Mouse (Mus musculus): Measurements from ENCODE around the gene Rom1.
A peak's percentile ranks its signal among the peaks of the same experiment; 100 is the strongest.
"Not testable (repeated sequence)": the region's sequence is repeated elsewhere in the genome, so short reads cannot be mapped to it uniquely, and the experiment has no call there.

Gene Rom1

GRCm38 (mm10) chr19:8929224-8930088 is at the start of gene Rom1, which contains the start of gene Eml3:
Rom1 (minus strand) TSS chr19:8929356.
Eml3 (plus strand) TSS chr19:8929552.
- DNase-seq (ENCODE audit: low read depth): peak; percentile 56

- DNase-seq (ENCODE audit: low read depth): peak; percentile 85
Measured at GRCm38 (mm10) chr19:8976535-8976934, 47.4 kb upstream of the Rom1 start.

GRCm38 (mm10) chr19:8975491-8975890 is 46.3 kb upstream of the Rom1 start:
- no peak for DNase-seq (ENCODE audit: low read depth)

- no peak for DNase-seq (ENCODE audit: low read depth)
Measured at GRCm38 (mm10) chr19:8974638-8975037, 45.5 kb upstream of the Rom1 start.

DNA sequence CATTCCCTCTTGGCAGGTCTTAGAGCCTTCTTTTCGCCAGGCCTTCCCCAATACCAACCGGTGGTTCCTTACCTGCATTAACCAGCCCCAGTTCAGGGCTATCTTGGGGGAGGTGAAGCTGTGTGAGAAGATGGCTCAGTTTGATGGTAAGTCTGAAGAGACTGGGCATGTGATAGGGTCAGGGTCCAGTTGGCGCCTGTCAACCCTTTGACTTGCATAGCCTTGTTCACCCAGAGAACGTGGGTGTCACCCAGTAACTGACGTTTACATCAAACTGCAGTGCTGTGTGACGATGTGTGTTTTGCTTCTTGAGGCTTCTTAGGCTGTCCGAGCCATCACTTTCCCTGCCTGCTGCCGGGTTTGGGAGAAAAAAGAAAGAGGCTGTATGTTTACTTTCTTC is 43.3 kb upstream of the Rom1 start:
- DNase-seq (ENCODE audit: low read depth): not testable (repeated sequence)

- DNase-seq (ENCODE audit: low read depth): no peak
Measured at GRCm38 (mm10) chr19:8967893-8968292, 38.7 kb upstream of the Rom1 start.

DNA sequence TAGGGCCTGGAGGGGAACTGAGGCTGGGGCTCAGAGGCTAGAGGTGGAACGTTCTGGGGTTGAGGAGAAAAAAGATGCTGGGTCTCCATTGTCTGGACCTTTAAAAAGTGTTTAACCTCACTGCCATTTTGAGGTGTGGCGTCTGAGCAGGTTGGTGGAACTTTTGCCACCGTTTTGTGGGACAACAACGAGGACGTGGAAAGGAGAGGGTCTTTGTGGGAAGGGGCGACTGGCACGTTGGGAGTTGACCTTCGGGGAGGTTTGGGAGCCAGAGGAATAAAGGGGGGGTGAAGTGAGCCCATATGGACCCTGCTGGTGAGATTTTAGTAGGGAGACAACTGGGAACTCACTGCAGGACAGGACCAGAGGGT is 38.2 kb upstream of the Rom1 start:
- no peak for DNase-seq (ENCODE audit: low read depth)

DNA sequence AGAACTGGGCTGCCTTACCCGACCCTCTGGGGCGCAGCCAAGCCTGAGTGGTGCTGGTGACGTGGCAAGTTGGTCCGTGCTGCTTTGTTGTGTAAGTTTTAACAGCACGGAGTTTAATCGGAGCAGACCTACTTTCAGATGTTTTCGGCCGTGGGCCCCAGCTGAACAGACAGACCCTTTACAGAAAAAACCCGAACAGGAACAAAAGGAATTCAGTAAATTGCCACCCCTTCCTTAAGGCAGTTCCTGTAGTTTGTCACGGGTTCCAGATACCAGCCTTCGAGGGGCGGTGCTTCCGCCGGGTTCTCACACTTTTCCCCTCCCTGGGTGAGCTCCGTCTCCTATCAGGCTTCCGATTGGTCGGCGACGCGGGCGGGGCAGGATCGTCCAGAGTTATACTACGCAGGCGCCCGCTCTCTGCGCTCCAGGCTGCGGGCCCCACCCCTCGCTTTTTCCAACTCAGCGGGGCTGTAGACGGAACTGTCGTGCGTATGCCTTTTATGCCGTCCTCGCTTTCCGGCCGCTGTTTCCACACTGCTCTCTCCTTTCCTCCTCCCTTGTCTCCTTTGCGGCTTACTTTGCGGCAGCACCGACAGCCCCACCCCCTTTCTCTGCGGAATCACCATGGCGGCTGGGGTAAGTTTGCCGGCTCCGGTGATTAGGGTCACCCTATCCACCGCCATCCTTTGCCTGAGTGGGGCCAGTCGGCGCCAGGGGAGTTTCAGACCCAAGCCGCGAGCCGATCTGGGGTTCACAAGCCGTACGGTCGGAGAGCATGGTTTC is 37.6 kb upstream of the Rom1 start, which contains the start of gene Eef1g:
Gene Eef1g, plus strand, starts transcription at position 452 of the 783 bp plus-strand sequence.
- DNase-seq (ENCODE audit: low read depth): peak; percentile 99

DNA sequence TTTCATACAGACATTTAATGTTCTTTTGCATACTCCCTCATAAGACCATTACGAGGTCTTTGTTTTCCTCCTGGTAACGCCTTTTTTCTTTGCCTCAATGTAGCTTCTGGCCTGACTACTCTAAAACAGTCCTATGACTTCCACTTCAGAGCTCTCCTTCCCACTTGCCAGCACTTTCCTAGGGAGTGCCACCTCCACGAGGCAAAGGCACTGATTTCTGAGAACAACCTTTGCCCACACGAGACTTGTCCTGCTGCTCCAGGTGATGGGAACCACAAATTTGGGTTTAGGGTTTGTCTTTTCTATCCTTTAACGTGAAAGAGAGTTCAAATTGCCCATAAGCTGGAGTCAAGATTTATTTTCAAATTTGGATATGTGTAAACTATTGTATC is 37.0 kb upstream of the Rom1 start:
- DNase-seq (ENCODE audit: low read depth): no peak

DNA sequence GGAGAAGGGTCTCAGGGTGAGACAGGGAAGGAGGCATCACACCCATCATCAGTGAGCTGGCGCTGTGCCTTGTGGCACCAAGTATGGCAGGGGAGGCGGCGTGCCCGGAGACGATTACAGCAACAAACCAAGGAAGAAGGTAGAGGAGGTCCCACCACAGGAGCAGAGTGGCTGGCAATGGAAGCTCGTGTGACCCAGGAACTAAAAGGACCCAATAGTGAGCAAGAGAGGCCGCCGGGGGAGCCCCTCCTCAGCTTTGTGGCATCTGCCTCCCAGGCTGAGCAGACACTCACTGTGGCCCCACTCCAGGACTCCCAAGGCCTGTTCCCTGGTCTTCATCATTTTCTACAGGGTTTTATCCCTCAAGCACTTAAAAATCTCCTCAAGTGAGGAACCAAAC is 36.6 kb upstream of the Rom1 start:
- DNase-seq (ENCODE audit: low read depth): no peak

- no peak for DNase-seq (ENCODE audit: low read depth)
Measured at GRCm38 (mm10) chr19:8965075-8965474, 35.9 kb upstream of the Rom1 start.

DNA sequence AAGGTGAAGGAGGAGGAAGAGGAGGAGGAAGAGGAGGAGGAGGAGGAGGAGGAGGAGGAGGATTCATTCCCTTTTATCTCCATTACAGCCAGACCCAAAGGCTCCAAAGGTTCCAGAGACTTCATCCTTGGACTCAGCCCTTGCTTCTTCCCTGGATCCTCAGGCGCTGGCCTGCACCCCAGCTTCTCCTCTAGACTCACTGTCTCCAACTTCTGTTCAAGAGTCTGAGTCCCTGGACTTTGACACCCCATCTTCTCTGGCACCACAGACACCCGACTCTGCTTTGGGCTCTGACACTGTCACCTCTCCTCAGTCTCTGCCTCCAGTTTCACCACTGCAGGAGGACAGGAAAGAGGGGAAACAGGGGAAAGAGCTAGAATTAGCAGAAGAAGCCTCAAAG is 33.1 kb upstream of the Rom1 start:
- DNase-seq (ENCODE audit: low read depth): no peak

DNA sequence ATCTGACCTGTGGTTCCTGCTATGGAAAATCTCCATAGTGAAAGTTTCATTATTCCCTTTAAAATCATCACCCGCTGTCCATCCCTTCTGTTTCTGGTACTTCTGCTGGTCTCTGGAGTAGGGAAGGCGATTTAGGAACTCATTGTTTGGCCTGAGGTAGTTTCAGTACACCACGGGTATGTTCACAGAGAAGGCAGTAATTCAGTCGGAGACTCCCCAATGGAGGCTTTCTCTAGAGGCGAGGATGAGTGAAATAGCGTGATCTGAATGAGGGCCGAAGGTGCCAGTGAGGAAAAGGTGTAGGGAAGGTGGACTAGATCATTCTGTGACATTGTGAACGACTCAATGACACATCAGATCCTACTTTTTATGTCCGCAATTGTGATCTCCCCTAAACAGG is 25.0 kb upstream of the Rom1 start:
- DNase-seq (ENCODE audit: low read depth): no peak

DNA sequence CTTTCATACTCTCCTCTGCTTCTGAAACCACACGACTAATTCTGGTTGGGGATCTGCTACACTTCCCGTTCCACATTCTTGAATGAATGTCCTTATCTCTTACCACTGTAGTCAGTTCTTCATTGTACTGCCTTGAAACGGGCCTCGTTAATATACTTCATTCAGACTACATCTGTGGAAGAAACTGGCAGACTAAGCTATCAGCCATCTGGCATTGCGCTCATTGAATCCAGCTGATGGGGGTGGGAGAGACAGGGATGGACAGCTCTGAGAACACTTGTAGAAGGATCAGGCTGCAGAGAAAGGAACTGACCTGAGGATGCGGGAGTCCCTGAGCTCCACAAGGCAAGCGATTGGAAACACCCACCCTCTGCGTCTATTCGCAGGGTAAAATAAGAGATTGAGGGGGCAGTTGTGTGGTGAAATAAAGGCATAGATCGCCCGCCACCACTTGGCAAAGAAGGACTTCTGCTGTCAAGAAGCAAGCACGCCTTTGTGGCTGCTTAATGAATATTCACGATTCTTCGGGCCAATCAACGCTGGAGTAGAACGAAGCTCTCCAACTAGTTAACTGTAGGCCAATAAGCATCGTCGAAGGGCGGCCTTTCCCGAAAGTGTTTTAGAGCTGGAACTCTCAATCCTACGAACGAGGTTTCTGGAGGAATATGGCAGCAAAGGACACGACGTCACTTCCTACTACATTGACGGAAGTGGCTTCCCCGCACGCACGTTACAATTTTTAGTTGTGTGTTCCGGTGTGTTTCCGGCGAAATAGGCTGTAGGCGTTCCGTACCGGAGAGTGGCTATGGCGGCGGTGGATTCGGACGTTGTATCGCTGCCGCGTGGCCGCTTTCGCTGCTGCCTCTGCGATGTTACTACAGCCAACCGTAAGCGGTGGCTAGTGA is 24.2 kb upstream of the Rom1 start, which contains the start of gene Tut1:
Gene Tut1, plus strand, starts transcription at position 713 of the 905 bp plus-strand sequence.
- peak; percentile 99 for DNase-seq (ENCODE audit: low read depth)

GRCm38 (mm10) chr19:8952241-8952640 is 23.1 kb upstream of the Rom1 start:
- DNase-seq (ENCODE audit: low read depth): no peak

- no peak for DNase-seq (ENCODE audit: low read depth)
Measured at GRCm38 (mm10) chr19:8950190-8950589, 21.0 kb upstream of the Rom1 start.

GRCm38 (mm10) chr19:8946929-8947328 is 17.8 kb upstream of the Rom1 start:
- no peak for DNase-seq (ENCODE audit: low read depth)

- no peak for DNase-seq (ENCODE audit: low read depth)
Measured at GRCm38 (mm10) chr19:8945251-8945650, 16.1 kb upstream of the Rom1 start.

GRCm38 (mm10) chr19:8944750-8945149 is 15.6 kb upstream of the Rom1 start:
- peak; percentile 57 for DNase-seq (ENCODE audit: low read depth)

GRCm38 (mm10) chr19:8944062-8944461 is 14.9 kb upstream of the Rom1 start:
- DNase-seq (ENCODE audit: low read depth): no peak

- DNase-seq (ENCODE audit: low read depth): no peak
Measured at GRCm38 (mm10) chr19:8943047-8943446, 13.9 kb upstream of the Rom1 start.
